Mouse (Mus musculus): ENCODE measurements around the gene Slc6a14.

The Slc6a14 gene

GRCm38 (mm10) chrX:21714829-21715228 is at the start of gene Slc6a14:
Gene Slc6a14, plus strand, starts transcription at chrX:21714896.
- peak; percentile 3 for DNase-seq (ENCODE audit: low spot score)

- peak; percentile 3 for DNase-seq (ENCODE audit: low spot score)
These were observed 43.8 kb upstream of the Slc6a14 start for GRCm38 (mm10) chrX:21670896-21671295.

GRCm38 (mm10) chrX:21695220-21695619 is 19.5 kb upstream of the Slc6a14 start:
- DNase-seq (ENCODE audit: low spot score): no peak

GRCm38 (mm10) chrX:21695687-21696086 is 19.0 kb upstream of the Slc6a14 start:
- peak; percentile 19 for DNase-seq (ENCODE audit: low spot score)

- DNase-seq (ENCODE audit: low spot score): no peak
These were observed 13.1 kb upstream of the Slc6a14 start for GRCm38 (mm10) chrX:21701646-21702045.

- no peak for DNase-seq (ENCODE audit: low spot score)
These were observed 10.2 kb upstream of the Slc6a14 start for GRCm38 (mm10) chrX:21704470-21704869.

GRCm38 (mm10) chrX:21715293-21715692 is 597 bp downstream of the Slc6a14 start:
- no peak for DNase-seq (ENCODE audit: low spot score)

GRCm38 (mm10) chrX:21716885-21717284 is 2.2 kb downstream of the Slc6a14 start:
- no peak for DNase-seq (ENCODE audit: low spot score)

- no peak for DNase-seq (ENCODE audit: low spot score)
These were observed 30.3 kb downstream of the Slc6a14 start, which contains the start of gene Gm28269 for GRCm38 (mm10) chrX:21744997-21745396. Gene Gm28269, minus strand, starts transcription at chrX:21745097.
